Mouse (Mus musculus) skeletal muscle tissue, adult 2 months (tissue): ENCODE results near the gene Olfr429.
"Not testable (repeated sequence)": the region's sequence is repeated elsewhere in the genome, so short reads cannot be mapped to it uniquely, and the experiment has no call there.

Experiments used
- DNase-seq: peaks from one replicate; pipeline ENCODE4 v3.0.0-alpha.2; 2012; ENCODE audit warnings: low read depth, low spot score

Gene Olfr429

GRCm38 (mm10) chr1:174084031-174084430, at the start of gene Olfr429:
TSS of gene Olfr429 (plus strand) at chr1:174084331.
- no peak for DNase-seq

- DNase-seq: no peak
Observed at GRCm38 (mm10) chr1:174035841-174036240, 48.3 kb upstream of the Olfr429 start.

GRCm38 (mm10) chr1:174038480-174038879, 45.7 kb upstream of the Olfr429 start:
- peak; percentile 60 for DNase-seq

GRCm38 (mm10) chr1:174040523-174041177, 43.5 kb upstream of the Olfr429 start, which contains the start of gene Olfr433:
TSS of gene Olfr433 (plus strand) at chr1:174040705.
- peak; percentile 77 for DNase-seq

- DNase-seq: not testable (repeated sequence)
Observed at GRCm38 (mm10) chr1:174042091-174042884, 41.8 kb upstream of the Olfr429 start.

GRCm38 (mm10) chr1:174044431-174044830, 39.7 kb upstream of the Olfr429 start:
- peak; percentile 81 for DNase-seq

- DNase-seq: not testable (repeated sequence)
Observed at GRCm38 (mm10) chr1:174048227-174048626, 35.9 kb upstream of the Olfr429 start.

- DNase-seq: peak; percentile 50
Observed at GRCm38 (mm10) chr1:174048893-174049292, 35.2 kb upstream of the Olfr429 start, which contains the start of gene Olfr432. TSS of gene Olfr432 (plus strand) at chr1:174049205.

GRCm38 (mm10) chr1:174049357-174049756, 34.8 kb upstream of the Olfr429 start:
- not testable (repeated sequence) for DNase-seq

- no peak for DNase-seq
Observed at GRCm38 (mm10) chr1:174050532-174050931, 33.6 kb upstream of the Olfr429 start.

GRCm38 (mm10) chr1:174051515-174051914, 32.6 kb upstream of the Olfr429 start:
- peak; percentile 63 for DNase-seq

GRCm38 (mm10) chr1:174051931-174052536, 32.1 kb upstream of the Olfr429 start:
- no peak for DNase-seq

GRCm38 (mm10) chr1:174052981-174053380, 31.1 kb upstream of the Olfr429 start:
- peak; percentile 62 for DNase-seq

GRCm38 (mm10) chr1:174055248-174055647, 28.9 kb upstream of the Olfr429 start:
- DNase-seq: no peak

- no peak for DNase-seq
Observed at GRCm38 (mm10) chr1:174066305-174066704, 17.8 kb upstream of the Olfr429 start, which contains the start of gene Olfr430. TSS of gene Olfr430 (plus strand) at chr1:174066605.

GRCm38 (mm10) chr1:174096591-174096990, 12.5 kb downstream of the Olfr429 start, which contains the start of gene Olfr427:
TSS of gene Olfr427 (plus strand) at chr1:174096891.
- no peak for DNase-seq

GRCm38 (mm10) chr1:174103735-174104134, 19.6 kb downstream of the Olfr429 start:
- peak; percentile 3 for DNase-seq

- DNase-seq: no peak
Observed at GRCm38 (mm10) chr1:174121062-174121461, 36.9 kb downstream of the Olfr429 start, which contains the start of gene Olfr231. TSS of gene Olfr231 (minus strand) at chr1:174121162.

GRCm38 (mm10) chr1:174131217-174131616, 47.1 kb downstream of the Olfr429 start, which contains the start of gene Olfr424:
TSS of gene Olfr424 (plus strand) at chr1:174131517.
- DNase-seq: no peak

- no peak for DNase-seq
Observed at GRCm38 (mm10) chr1:174131999-174132398, 47.9 kb downstream of the Olfr429 start.
